Mouse (Mus musculus) cerebellum, adult 11 months (tissue): ENCODE results near the gene Dusp7.

Experiments
- DNase-seq: peaks from one replicate; pipeline ENCODE4 v3.0.0; 2022

Gene Dusp7

DNA sequence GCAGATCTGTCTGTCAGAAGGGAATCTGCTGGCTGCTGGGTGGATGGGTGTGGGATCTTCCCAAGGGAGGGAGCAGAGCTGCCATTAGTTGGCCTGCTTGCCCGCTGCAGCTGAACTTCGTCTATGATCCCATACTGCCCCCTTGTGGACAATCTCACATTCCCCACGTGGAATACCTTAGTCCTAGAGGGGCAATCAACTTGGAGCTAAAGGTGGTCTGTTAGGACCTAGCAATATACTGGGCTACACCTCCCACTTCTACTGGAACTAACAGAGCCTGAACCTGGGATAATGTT is 53.4 kb downstream of the Dusp7 start:
- peak; percentile 78 for DNase-seq
